Mouse (Mus musculus) testis, adult 2 months (tissue): ENCODE measurements around the gene Ggnbp2.

ENCODE experiments used
- CTCF ChIP-seq: fragments of 200-500 bp; IDR thresholded peaks from 2 replicates; pipeline ENCODE4 v1.5.1; 2012; ENCODE audit warnings: low read depth, mild to moderate bottlenecking, inconsistent platforms, low read length, moderate library complexity; ENCODE audit not compliant: control insufficient read depth, insufficient read depth, insufficient replicate concordance
- POLR2A ChIP-seq: fragments of 200-500 bp; IDR thresholded peaks from 2 replicates; pipeline ENCODE4 v1.6.1; 2012; ENCODE audit warnings: low read depth, mild to moderate bottlenecking, inconsistent platforms, low read length, moderate library complexity; ENCODE audit not compliant: control insufficient read depth

- TF ChIP-seq CTCF (no peak), POLR2A (no peak)
These were observed 48.1 kb downstream of the Ggnbp2 start for GRCm38 (mm10) chr11:84822487-84822886.
